Mouse (Mus musculus): Measurements from ENCODE around the gene Nhlh1. TPM values are rescaled to one million over a fixed set of nuclear protein-coding genes. Genes with fewer than 3 reads are reported as not detected.

Gene Nhlh1
- total and polyA plus RNA-seq, 3 experiments: 0.02 TPM; not detected in 2

GRCm38 (mm10) chr1:172058874-172059273 lies 1.5 kb upstream of the Nhlh1 start:
- DNase-seq (ENCODE audit: low spot score) (no peak), ATAC-seq (ENCODE audit: extremely low read depth, insufficient number of reproducible peaks, low FRiP score, poor library complexity, severe bottlenecking) (no peak)
- peaks cover 29% of the 10 kb centered on the region for H3K27me3 ChIP-seq (ENCODE audit: insufficient read depth, low read length)
- no peaks in the 10 kb centered on the region for H3K9me3 ChIP-seq (replicated peaks)
- no peak overlapping the region for H3K4me3 ChIP-seq (ENCODE audit: low read depth, low read length)
- H3K36me3 ChIP-seq (replicated peaks): peaks cover 3% of the 10 kb centered on the region
- peaks cover 5% of the 10 kb centered on the region for H3K4me1 ChIP-seq (ENCODE audit: insufficient read depth, low read depth, low read length)
- TF ChIP-seq POLR2AphosphoS5 (IDR thresholded peaks at IDR 0.05; ENCODE audit: insufficient replicate concordance, low read depth, low read length): no peak

DNA sequence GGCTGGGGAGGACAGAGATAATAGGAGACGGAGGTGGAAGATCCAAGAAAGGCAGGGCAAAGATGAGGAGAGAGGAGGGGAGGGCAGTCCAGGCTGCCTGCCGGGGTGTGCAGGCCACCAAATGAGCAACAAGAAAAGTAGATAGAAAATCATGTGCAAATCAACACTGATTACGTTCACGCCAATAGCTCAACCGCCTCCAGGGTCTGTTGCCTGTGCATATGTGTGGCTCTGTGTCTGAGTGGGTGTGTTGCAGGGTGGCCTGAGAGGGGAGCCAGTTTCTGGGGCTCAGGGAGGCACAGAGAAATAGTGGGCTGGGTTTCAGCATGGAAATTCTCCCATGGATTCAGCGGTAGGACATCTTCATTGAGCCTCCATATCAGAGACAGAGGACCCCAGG lies 948 bp upstream of the Nhlh1 start:
- ATAC-seq (ENCODE audit: extremely low read depth, insufficient number of reproducible peaks, low FRiP score, poor library complexity, severe bottlenecking) (no peak), DNase-seq (ENCODE audit: low spot score) (no peak)
- no peak overlapping the region for H3K4me3 ChIP-seq (ENCODE audit: low read depth, low read length)
- no peaks in the 10 kb centered on the region for H3K36me3 ChIP-seq (replicated peaks)
- H3K4me1 ChIP-seq (ENCODE audit: insufficient read depth, low read depth, low read length): peaks cover 5% of the 10 kb centered on the region
- H3K9me3 ChIP-seq (replicated peaks): no peaks in the 10 kb centered on the region
- H3K27me3 ChIP-seq (ENCODE audit: insufficient read depth, low read length): peaks cover 31% of the 10 kb centered on the region
- TF ChIP-seq TAL1 (conservative IDR thresholded peaks at IDR 0.05; ENCODE audit: low read depth, low read length): no peak
- no peak for TF ChIP-seq GATA2 (IDR thresholded peaks at IDR 0.05; ENCODE audit: borderline replicate concordance, low read depth, low read length)

DNA sequence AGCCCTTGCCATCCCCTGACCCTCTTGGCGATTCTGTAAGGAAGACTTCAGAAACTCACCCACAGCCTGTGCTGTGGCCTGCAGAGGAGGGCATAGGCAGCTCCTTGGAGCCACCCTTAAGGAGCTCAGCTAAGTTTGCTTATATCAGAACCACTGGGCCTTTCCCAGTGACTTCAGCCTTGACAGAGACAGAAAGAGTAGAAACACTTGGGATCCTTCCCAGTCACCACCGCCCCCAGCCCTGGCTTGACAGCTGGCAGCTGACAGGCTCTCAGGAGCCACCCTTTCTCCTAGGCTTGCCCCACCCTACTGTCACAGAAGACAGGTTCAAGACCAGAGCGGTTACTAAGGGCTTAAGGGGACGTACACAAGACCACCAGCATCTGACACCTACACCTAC lies 1.1 kb downstream of the Nhlh1 start:
- DNase-seq (ENCODE audit: low spot score) (no peak), ATAC-seq (ENCODE audit: extremely low read depth, insufficient number of reproducible peaks, low FRiP score, poor library complexity, severe bottlenecking) (no peak)
- Histone ChIP-seq H3K36me3 (replicated peaks) (no peaks in the 10 kb centered on the region), H3K4me1 (ENCODE audit: insufficient read depth, low read depth, low read length) (peaks cover under 1% of the 10 kb centered on the region; the same call in 1 of the 2 replicates), H3K27me3 (ENCODE audit: insufficient read depth, low read length) (peaks cover 28% of the 10 kb centered on the region), H3K4me3 (ENCODE audit: low read depth, low read length) (no peak overlapping the region), H3K9me3 (replicated peaks) (no peaks in the 10 kb centered on the region)
- no peak for TF ChIP-seq GATA1 (IDR thresholded peaks at IDR 0.05; ENCODE audit: borderline replicate concordance, low read length)
- TF ChIP-seq GATA2 (IDR thresholded peaks at IDR 0.05; ENCODE audit: borderline replicate concordance, low read depth, low read length): no peak
- no peak for TF ChIP-seq TAL1 (conservative IDR thresholded peaks at IDR 0.05; ENCODE audit: low read depth, low read length)
- no peak for TF ChIP-seq POLR2AphosphoS5 (IDR thresholded peaks at IDR 0.05; ENCODE audit: insufficient replicate concordance, low read depth, low read length)
- no peak for TF ChIP-seq CTCF (IDR thresholded peaks at IDR 0.05; ENCODE audit: low read depth, low read length)

DNA sequence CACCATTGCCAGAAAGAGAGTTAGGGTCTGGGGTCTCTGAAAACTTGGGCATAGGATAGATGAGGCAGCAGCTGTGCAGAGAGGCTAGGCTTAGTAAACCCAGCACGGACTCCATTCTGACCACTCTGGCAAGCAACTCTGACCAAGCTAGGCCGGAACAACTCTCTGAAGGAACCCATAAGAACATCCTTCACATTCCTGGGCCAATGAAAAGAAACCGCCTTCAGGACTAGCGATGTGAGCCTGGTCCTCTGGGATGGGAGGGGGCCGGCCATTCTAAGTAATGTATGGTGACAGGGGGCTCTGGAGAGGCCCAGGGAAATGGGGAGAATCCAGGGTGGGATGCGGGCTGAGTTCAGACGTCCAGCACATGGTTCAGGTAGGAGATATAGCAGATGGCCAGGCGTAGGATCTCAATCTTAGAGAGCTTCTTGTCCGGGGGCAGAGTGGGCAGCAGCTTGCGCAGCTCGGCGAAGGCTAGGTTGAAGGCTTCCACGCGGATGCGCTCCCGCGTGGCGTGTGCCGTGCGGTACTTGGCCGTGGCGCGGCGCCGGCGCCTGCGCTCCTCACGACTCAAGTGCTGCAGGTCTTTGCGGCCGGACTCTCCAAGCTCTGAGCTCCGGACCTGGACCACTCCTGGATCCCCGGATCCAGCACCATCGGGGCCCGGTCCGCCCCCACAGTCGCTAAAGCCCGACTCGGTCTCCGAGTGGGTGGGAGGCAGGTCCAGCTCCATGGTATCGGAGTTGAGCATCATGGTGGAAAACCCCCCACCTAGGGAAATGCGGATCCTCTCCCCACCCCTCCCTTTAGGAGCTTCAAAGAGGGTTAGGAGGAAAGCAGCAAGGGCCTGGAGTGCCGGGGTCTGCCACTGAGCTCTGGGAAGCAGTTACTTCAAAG lies 3.6 kb downstream of the Nhlh1 start:
- H3K27me3 ChIP-seq (ENCODE audit: insufficient read depth, low read length): peaks cover 21% of the 10 kb centered on the region
- TF ChIP-seq GATA1 (IDR thresholded peaks at IDR 0.05; ENCODE audit: borderline replicate concordance, low read length) (no peak), TAL1 (conservative IDR thresholded peaks at IDR 0.05; ENCODE audit: low read depth, low read length) (no peak), CTCF (IDR thresholded peaks at IDR 0.05; ENCODE audit: low read depth, low read length) (no peak), POLR2AphosphoS5 (IDR thresholded peaks at IDR 0.05; ENCODE audit: insufficient replicate concordance, low read depth, low read length) (no peak), GATA2 (IDR thresholded peaks at IDR 0.05; ENCODE audit: borderline replicate concordance, low read depth, low read length) (no peak)
- DNase-seq (ENCODE audit: low spot score): no peak
- H3K4me1 ChIP-seq (ENCODE audit: insufficient read depth, low read depth, low read length): peaks cover 4% of the 10 kb centered on the region
- H3K36me3 ChIP-seq (replicated peaks): no peaks in the 10 kb centered on the region
- H3K4me3 ChIP-seq (ENCODE audit: low read depth, low read length): no peak overlapping the region
- H3K9me3 ChIP-seq (replicated peaks): no peaks in the 10 kb centered on the region
- ATAC-seq (ENCODE audit: extremely low read depth, insufficient number of reproducible peaks, low FRiP score, poor library complexity, severe bottlenecking): no peak

GRCm38 (mm10) chr1:172052766-172053279 lies 4.5 kb downstream of the Nhlh1 start:
- H3K36me3 ChIP-seq (replicated peaks): no peaks in the 10 kb centered on the region
- H3K27me3 ChIP-seq (ENCODE audit: insufficient read depth, low read length): peaks cover 15% of the 10 kb centered on the region
- no peaks in the 10 kb centered on the region for H3K9me3 ChIP-seq (replicated peaks)
- no peak for TF ChIP-seq GATA1 (IDR thresholded peaks at IDR 0.05; ENCODE audit: borderline replicate concordance, low read length)
- TF ChIP-seq TAL1 (conservative IDR thresholded peaks at IDR 0.05; ENCODE audit: low read depth, low read length): no peak
- TF ChIP-seq CTCF (IDR thresholded peaks at IDR 0.05; ENCODE audit: low read depth, low read length): no peak
- no peak for TF ChIP-seq GATA2 (IDR thresholded peaks at IDR 0.05; ENCODE audit: borderline replicate concordance, low read depth, low read length)
- no peak for TF ChIP-seq POLR2AphosphoS5 (IDR thresholded peaks at IDR 0.05; ENCODE audit: insufficient replicate concordance, low read depth, low read length)
- ATAC-seq (ENCODE audit: extremely low read depth, insufficient number of reproducible peaks, low FRiP score, poor library complexity, severe bottlenecking) (no peak), DNase-seq (ENCODE audit: low spot score) (no peak)
- peaks cover 8% of the 10 kb centered on the region for H3K4me1 ChIP-seq (ENCODE audit: insufficient read depth, low read depth, low read length)
- H3K4me3 ChIP-seq (ENCODE audit: low read depth, low read length): no peak overlapping the region

GRCm38 (mm10) chr1:172049131-172049782 lies 8.1 kb downstream of the Nhlh1 start:
- Histone ChIP-seq H3K9me3 (replicated peaks) (no peaks in the 10 kb centered on the region), H3K4me3 (ENCODE audit: low read depth, low read length) (no peak overlapping the region; the same call in 1 of the 2 replicates), H3K4me1 (ENCODE audit: insufficient read depth, low read depth, low read length) (peaks cover 8% of the 10 kb centered on the region), H3K27me3 (ENCODE audit: insufficient read depth, low read length) (peaks cover 6% of the 10 kb centered on the region; the same call in 1 of the 2 replicates), H3K36me3 (replicated peaks) (no peaks in the 10 kb centered on the region)
- no peak for DNase-seq (ENCODE audit: low spot score)
- ATAC-seq (ENCODE audit: extremely low read depth, insufficient number of reproducible peaks, low FRiP score, poor library complexity, severe bottlenecking): no peak
- TF ChIP-seq TAL1 (conservative IDR thresholded peaks at IDR 0.05; ENCODE audit: low read depth, low read length) (no peak), CTCF (IDR thresholded peaks at IDR 0.05; ENCODE audit: low read depth, low read length) (no peak), POLR2AphosphoS5 (IDR thresholded peaks at IDR 0.05; ENCODE audit: insufficient replicate concordance, low read depth, low read length) (no peak), GATA2 (IDR thresholded peaks at IDR 0.05; ENCODE audit: borderline replicate concordance, low read depth, low read length) (no peak), GATA1 (IDR thresholded peaks at IDR 0.05; ENCODE audit: borderline replicate concordance, low read length) (no peak)

Measured in G1E (cell line).